Comparison of ENCODE assay signal across 8 mouse cellular contexts in the genomic region with DNA sequence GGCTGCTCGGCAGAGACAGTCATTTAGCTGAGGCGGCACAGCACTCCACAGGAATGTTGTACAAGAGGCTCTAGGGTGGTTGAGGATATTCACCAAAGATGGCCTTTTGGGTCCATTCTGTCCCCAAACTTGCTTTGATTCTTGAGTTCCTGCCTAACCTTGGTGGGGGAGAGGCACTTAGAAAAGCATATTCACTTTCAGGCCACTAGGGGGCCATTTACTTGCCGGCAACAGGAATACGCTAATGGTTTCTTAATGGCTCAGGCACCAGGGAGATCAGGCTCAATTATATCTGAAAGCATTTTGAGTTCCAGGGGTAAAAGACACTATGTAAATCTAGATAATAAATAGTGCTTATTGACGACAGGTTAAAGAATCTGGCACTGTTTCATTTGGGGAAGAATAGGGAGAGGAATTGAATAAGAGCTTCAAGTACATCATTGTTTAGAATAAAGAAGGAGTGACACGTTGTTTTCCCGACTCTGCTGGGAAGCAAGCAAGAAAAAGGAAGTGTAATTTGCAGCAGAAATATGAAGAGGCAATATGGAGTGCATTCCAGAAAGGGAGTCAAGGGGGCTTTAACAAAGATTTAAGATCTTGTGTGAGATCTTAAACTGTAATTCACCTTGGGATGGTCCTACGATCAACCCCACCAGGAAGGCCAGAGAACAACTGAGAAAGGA. TPM values are rescaled to one million over a fixed set of nuclear protein-coding genes. Genes with fewer than 3 reads are reported as not detected.
A peak's percentile ranks its signal among the peaks of the same experiment; 100 is the strongest.
DNase-seq lines count a peak whose midpoint lies in the region; ATAC-seq and TF ChIP-seq lines count a peak whose summit lies in the region.

No protein-coding gene starts in this region.

- no peak overlapping the region for H3K27ac ChIP-seq in gastrocnemius, adult 2 months
- H3K27ac ChIP-seq in midbrain, postnatal 0 days (ENCODE audit: low read depth, low read length) = no peak overlapping the region
- no peak overlapping the region for H3K27ac ChIP-seq in midbrain, embryonic 16.5 days (ENCODE audit: low read length)

- H3K4me2 ChIP-seq in midbrain, postnatal 0 days (ENCODE audit: low read depth, low read length, poor library complexity, severe bottlenecking) = no peak overlapping the region
- H3K4me2 ChIP-seq in midbrain, embryonic 16.5 days (ENCODE audit: low read length) = no peak overlapping the region

- no peak overlapping the region for H3K4me3 ChIP-seq in gastrocnemius, adult 2 months
- no peak overlapping the region for H3K4me3 ChIP-seq in midbrain, postnatal 0 days (ENCODE audit: low read depth, low read length)
- no peak overlapping the region for H3K4me3 ChIP-seq in midbrain, embryonic 16.5 days (ENCODE audit: low read depth, low read length)

- WGBS in midbrain, postnatal 0 days = 30% methylated on average over 8 of the region's 8 CpGs
- 26% methylated on average over 8 of the region's 8 CpGs for WGBS in midbrain, embryonic 16.5 days

- peaks cover 4% of the 10 kb centered on the region; the same call in 1 of the 2 replicates for H3K4me1 ChIP-seq in midbrain, postnatal 0 days (ENCODE audit: insufficient read depth, low read length)
- H3K4me1 ChIP-seq in midbrain, embryonic 16.5 days (ENCODE audit: control insufficient read depth, insufficient read depth, low read length) = peaks cover 20% of the 10 kb centered on the region

- intact Hi-C loops in gastrocnemius, adult 2 months (cut with DNase I) = loop anchor here (1.0 to 10.0 kb wide), 4 partner anchors 19 to 441 kb away; a partner anchor contains a TSS

- DNase-seq in gastrocnemius, adult 2 months = no peak
- DNase-seq in gastrocnemius, adult 8-10 months (ENCODE audit: low spot score in 2 of 2) = no peak
- DNase-seq in midbrain, postnatal 0 days (ENCODE audit: low spot score) = peak; percentile 76
- DNase-seq in cerebellum, adult 11-12 months = peak; percentile 48
- peak; percentile 49 to 53 for DNase-seq in kidney, postnatal 25 days
- peak; percentile 77 for DNase-seq in splenic B cell, adult 2 months (ENCODE audit: low read depth, low spot score)
- no peak for DNase-seq in testis, postnatal 14 days (ENCODE audit: low spot score)

- no peak overlapping the region for H3K9ac ChIP-seq in midbrain, postnatal 0 days (replicated peaks; ENCODE audit: low read length, poor library complexity, severe bottlenecking)
- H3K9ac ChIP-seq in midbrain, embryonic 16.5 days (ENCODE audit: low read depth, low read length) = no peak overlapping the region

- H3K27me3 ChIP-seq in midbrain, postnatal 0 days (ENCODE audit: insufficient read depth, low read length) = no peaks in the 10 kb centered on the region
- H3K27me3 ChIP-seq in midbrain, embryonic 16.5 days (ENCODE audit: control insufficient read depth, insufficient read depth, low read depth, low read length) = peaks cover 4% of the 10 kb centered on the region; the same call in 1 of the 2 replicates
- no peaks in the 10 kb centered on the region for H3K27me3 ChIP-seq in splenic B cell, adult 2 months (ENCODE audit: control insufficient read depth, insufficient read depth, low read length, poor library complexity, severe bottlenecking)

- no peaks in the 10 kb centered on the region for H3K36me3 ChIP-seq in midbrain, postnatal 0 days (ENCODE audit: insufficient read depth, low read length)
- H3K36me3 ChIP-seq in midbrain, embryonic 16.5 days (ENCODE audit: control insufficient read depth, insufficient read depth, low read length) = no peaks in the 10 kb centered on the region
- H3K36me3 ChIP-seq in splenic B cell, adult 2 months (ENCODE audit: control insufficient read depth, insufficient read depth, low read length, poor library complexity, severe bottlenecking) = no peaks in the 10 kb centered on the region

- TF ChIP-seq CTCF in gastrocnemius, adult 2 months (IDR thresholded peaks at IDR 0.05) = peak; percentile 90
- peak; percentile 91 for TF ChIP-seq CTCF in midbrain, postnatal 0 days (IDR thresholded peaks at IDR 0.05)

- ATAC-seq in midbrain, postnatal 0 days (ENCODE audit: low FRiP score) = no peak
- ATAC-seq in midbrain, embryonic 16.5 days = no peak

- no peaks in the 10 kb centered on the region for H3K9me3 ChIP-seq in midbrain, postnatal 0 days (ENCODE audit: low read length)
- H3K9me3 ChIP-seq in midbrain, embryonic 16.5 days (replicated peaks; ENCODE audit: control insufficient read depth, low read length, poor library complexity, severe bottlenecking) = no peaks in the 10 kb centered on the region

RNA-seq across cellular contexts. Expression of a gene that starts 2.2 kb away (rescaled TPM):
- 1 to 10 TPM; 5.2 to 5.8 TPM for total RNA-seq in gastrocnemius, adult 2 months (2021)
- 1 to 10 TPM; 5.0 to 7.2 (median 5.2) TPM for total RNA-seq in gastrocnemius, adult 8-10 months (2022)
- 13.5 and 17.4 TPM in 2 replicates for total RNA-seq in midbrain, postnatal 0 days (2014; rRNA removed)
- 12.6 and 13.3 TPM in 2 replicates for polyA plus RNA-seq in midbrain, postnatal 0 days (2015; fragmentation: Nextera tagmentation; extraction: Ambion mirVana)
- polyA plus RNA-seq in midbrain, embryonic 16.5 days (2015; fragmentation: Nextera tagmentation; extraction: Ambion mirVana) = 17.9 and 18.9 TPM in 2 replicates

RNA-seq across cellular contexts. Expression of a gene that starts 15.2 kb away (rescaled TPM):
- under 1 TPM; 0.11 to 0.43 TPM for total RNA-seq in gastrocnemius, adult 2 months (2021)
- total RNA-seq in gastrocnemius, adult 8-10 months (2022) = under 1 TPM in 3 of 4 experiments, not detected in 1; 0.15 to 0.27 (median 0.27) TPM
- total RNA-seq in midbrain, postnatal 0 days (2014; rRNA removed) = 0.52 and 2.4 TPM in 2 replicates
- 0.53 and 0.63 TPM in 2 replicates for polyA plus RNA-seq in midbrain, postnatal 0 days (2015; fragmentation: Nextera tagmentation; extraction: Ambion mirVana)
- 0.44 and 0.50 TPM in 2 replicates for polyA plus RNA-seq in midbrain, embryonic 16.5 days (2015; fragmentation: Nextera tagmentation; extraction: Ambion mirVana)

RNA-seq across cellular contexts. Expression of a gene that starts 19.1 kb away (rescaled TPM):
- total RNA-seq in gastrocnemius, adult 2 months (2021) = 10 to 100 TPM; 14.6 to 20.8 TPM
- total RNA-seq in gastrocnemius, adult 8-10 months (2022) = 10 to 100 TPM; 17.5 to 20.6 (median 18.4) TPM
- total RNA-seq in midbrain, postnatal 0 days (2014; rRNA removed) = 1.5 and 3.4 TPM in 2 replicates
- 0.74 and 0.79 TPM in 2 replicates for polyA plus RNA-seq in midbrain, postnatal 0 days (2015; fragmentation: Nextera tagmentation; extraction: Ambion mirVana)
- polyA plus RNA-seq in midbrain, embryonic 16.5 days (2015; fragmentation: Nextera tagmentation; extraction: Ambion mirVana) = 1.2 and 1.6 TPM in 2 replicates

RNA-seq across cellular contexts. Expression of a gene that starts 29.2 kb away (rescaled TPM):
- total RNA-seq in gastrocnemius, adult 2 months (2021) = not detected
- total RNA-seq in gastrocnemius, adult 8-10 months (2022) = not detected
- total RNA-seq in midbrain, postnatal 0 days (2014; rRNA removed) = not detected in 2 replicates
- not detected in 2 replicates for polyA plus RNA-seq in midbrain, postnatal 0 days (2015; fragmentation: Nextera tagmentation; extraction: Ambion mirVana)
- polyA plus RNA-seq in midbrain, embryonic 16.5 days (2015; fragmentation: Nextera tagmentation; extraction: Ambion mirVana) = not detected in 2 replicates

RNA-seq across cellular contexts. Expression of a gene that starts 36.1 kb away (rescaled TPM):
- not detected for total RNA-seq in gastrocnemius, adult 2 months (2021)
- total RNA-seq in gastrocnemius, adult 8-10 months (2022) = under 1 TPM in 2 of 4 experiments, not detected in 2; 0.10 to 0.11 TPM
- 180 and 201 TPM in 2 replicates for total RNA-seq in midbrain, postnatal 0 days (2014; rRNA removed)
- 68.7 and 72.6 TPM in 2 replicates for polyA plus RNA-seq in midbrain, postnatal 0 days (2015; fragmentation: Nextera tagmentation; extraction: Ambion mirVana)
- 72.3 and 77.0 TPM in 2 replicates for polyA plus RNA-seq in midbrain, embryonic 16.5 days (2015; fragmentation: Nextera tagmentation; extraction: Ambion mirVana)

Comparison
In these comparisons a context has a peak if more than half of its experiments do, and no peak if none do; other contexts are left out.
1. DNase-seq: peak in midbrain, postnatal 0 days (single experiment), cerebellum, adult 11-12 months (single experiment), kidney, postnatal 25 days (2 of 2) and splenic B cell, adult 2 months (single experiment); none in gastrocnemius, adult 2 months (single experiment), gastrocnemius, adult 8-10 months (0 of 2) and testis, postnatal 14 days (single experiment).